Mouse (Mus musculus) ES-E14 (cell line): ENCODE measurements around the gene Agps. TPM values are rescaled to one million over a fixed set of nuclear protein-coding genes. Genes with fewer than 3 reads are reported as not detected.

Source experiments
- DNase-seq: peaks from one replicate; pipeline ENCODE4 v3.0.0-alpha.2; 2013; ENCODE audit warnings: low read depth, low spot score
- H3K27ac ChIP-seq: 2 replicates; pipeline ENCODE4 v1.5.1; 2012; ENCODE audit warnings: low read depth, mild to moderate bottlenecking, low read length, moderate library complexity, mixed read lengths; ENCODE audit not compliant: poor library complexity, insufficient read depth, severe bottlenecking
- H3K36me3 ChIP-seq: 2 replicates; pipeline ENCODE4 v1.6.1; 2012; ENCODE audit warnings: mild to moderate bottlenecking, low read length, moderate library complexity, mixed read lengths; ENCODE audit not compliant: control insufficient read depth, poor library complexity, insufficient read depth, severe bottlenecking
- H3K4me1 ChIP-seq, 2 experiments: fragments of 150-350 bp in 1 of 2; sonication (generic) in 1 of 2; 2 replicates each; pipeline ENCODE4 v1.6.1; 2012; ENCODE audit warnings: low read length in 2 of 2, mild to moderate bottlenecking in 1 of 2, mixed read lengths in 1 of 2; ENCODE audit not compliant: control insufficient read depth in 2 of 2, insufficient read depth in 2 of 2, poor library complexity in 1 of 2
- H3K4me3 ChIP-seq, 2 experiments: fragments of 150-350 bp in 1 of 2; sonication (generic) in 1 of 2; 2 replicates each; pipeline ENCODE4 v1.5.1; 2012; ENCODE audit warnings: low read length in 2 of 2, low read depth in 1 of 2, mild to moderate bottlenecking in 1 of 2, mixed read lengths in 1 of 2; ENCODE audit not compliant: insufficient read depth in 1 of 2, poor library complexity in 1 of 2, severe bottlenecking in 1 of 2
- H3K9ac ChIP-seq: 2 replicates; pipeline ENCODE4 v1.6.1; 2012; ENCODE audit warnings: low read depth, mild to moderate bottlenecking, low read length, mixed read lengths; ENCODE audit not compliant: poor library complexity, insufficient read depth, severe bottlenecking
- H3K9me3 ChIP-seq: fragments of 150-350 bp; sonication (generic); 2 replicates; pipeline ENCODE4 v1.6.1; 2012; ENCODE audit warnings: low read depth, mild to moderate bottlenecking, low read length; ENCODE audit not compliant: control insufficient read depth, insufficient read depth
- CHD2 ChIP-seq: IDR thresholded peaks from 2 replicates; pipeline ENCODE4 v1.6.1; 2014; ENCODE audit warnings: mild to moderate bottlenecking, low read depth, low read length, inconsistent platforms
- HCFC1 ChIP-seq: IDR thresholded peaks from 2 replicates; pipeline ENCODE4 v1.6.1; 2012; ENCODE audit warnings: low read length, inconsistent platforms, borderline replicate concordance; ENCODE audit not compliant: insufficient read depth
- MAFK ChIP-seq: IDR thresholded peaks from 2 replicates; pipeline ENCODE4 v1.6.1; 2014; ENCODE audit warnings: mild to moderate bottlenecking, low read depth, low read length, inconsistent platforms; ENCODE audit not compliant: insufficient read depth
- ZC3H11A ChIP-seq: IDR thresholded peaks from 2 replicates; pipeline ENCODE4 v1.6.1; 2012; ENCODE audit warnings: low read depth, mild to moderate bottlenecking, inconsistent platforms, low read length, borderline replicate concordance
- ZNF384 ChIP-seq: IDR thresholded peaks from 2 replicates; pipeline ENCODE4 v1.6.1; 2012; ENCODE audit warnings: low read depth, low read length, inconsistent platforms
- in situ Hi-C, 2 experiments: fragments of 600-800 bp; cut with MboI; formaldehyde crosslinking; loops; one replicate each; pipeline ENCODE4 v1.15.1; 2025; ENCODE audit warnings: low sequenced_read_pairs in 2 of 2, inconsistent platforms in 1 of 2; ENCODE audit not compliant: unreplicated experiment in 2 of 2
- total RNA-seq: library from RNA; depleted of rRNA; stranded (reverse); fragments of 300-350 nt; gene quantifications from 2 replicates; pipeline ENCODE4 v1.2.3, GENCODE M21; 2012

Gene Agps
- total RNA-seq, 1 experiment: 101 TPM

DNA sequence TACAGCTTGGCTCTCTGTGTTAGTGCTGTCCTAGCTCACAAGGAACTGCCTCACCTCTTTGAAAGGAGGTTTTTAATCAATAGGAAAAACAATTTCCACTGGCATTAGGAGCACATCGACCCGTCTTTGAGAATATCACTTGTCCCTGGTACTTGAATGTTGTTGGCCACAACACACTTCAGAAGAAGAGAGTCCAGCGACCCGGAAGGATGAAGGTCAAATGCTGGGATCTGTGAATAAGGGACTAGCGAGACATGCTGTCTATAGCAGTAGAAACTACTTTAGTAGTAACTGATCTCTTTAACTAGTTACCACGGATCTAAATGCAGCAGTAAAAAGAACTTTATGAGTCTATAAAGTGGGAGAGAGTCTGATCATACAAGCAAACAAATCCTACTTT is 7.8 kb upstream of the Agps start:
- Histone ChIP-seq H3K27ac (no peak overlapping the region), H3K9ac (no peak overlapping the region), H3K9me3 (no peaks in the 10 kb centered on the region), H3K4me3 (no peak overlapping the region), H3K36me3 (no peaks in the 10 kb centered on the region), H3K4me1 (no peaks in the 10 kb centered on the region)
- DNase-seq: no peak
- in situ Hi-C loops: no loop called here
- TF ChIP-seq HCFC1 (no peak), CHD2 (no peak), MAFK (no peak), ZC3H11A (no peak), ZNF384 (no peak)

DNA sequence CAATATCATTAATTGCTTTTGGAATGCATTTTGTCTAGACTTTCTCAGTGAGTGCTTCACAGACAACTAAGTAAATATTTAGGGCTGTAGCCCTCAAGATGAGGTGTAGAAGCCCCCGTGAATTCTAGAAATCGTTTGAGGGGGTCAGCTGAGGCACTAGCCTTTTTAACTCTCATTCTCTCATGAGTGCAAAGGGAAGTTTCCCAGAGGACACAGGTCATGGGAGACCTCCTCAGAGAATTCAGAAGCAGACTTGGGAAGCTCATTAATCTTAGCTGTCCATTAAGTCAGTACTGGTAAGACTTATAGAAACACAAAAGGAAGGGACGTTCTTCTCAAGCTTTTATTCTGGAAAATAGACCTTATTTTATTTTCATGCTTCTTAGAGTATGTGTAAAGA is 7.1 kb upstream of the Agps start:
- Histone ChIP-seq H3K4me1 (no peaks in the 10 kb centered on the region), H3K9me3 (no peaks in the 10 kb centered on the region), H3K36me3 (no peaks in the 10 kb centered on the region), H3K27ac (no peak overlapping the region), H3K9ac (no peak overlapping the region), H3K4me3 (no peak overlapping the region)
- in situ Hi-C loops: no loop called here
- DNase-seq: no peak
- TF ChIP-seq MAFK (no peak), ZNF384 (no peak), CHD2 (no peak), ZC3H11A (no peak), HCFC1 (no peak)

DNA sequence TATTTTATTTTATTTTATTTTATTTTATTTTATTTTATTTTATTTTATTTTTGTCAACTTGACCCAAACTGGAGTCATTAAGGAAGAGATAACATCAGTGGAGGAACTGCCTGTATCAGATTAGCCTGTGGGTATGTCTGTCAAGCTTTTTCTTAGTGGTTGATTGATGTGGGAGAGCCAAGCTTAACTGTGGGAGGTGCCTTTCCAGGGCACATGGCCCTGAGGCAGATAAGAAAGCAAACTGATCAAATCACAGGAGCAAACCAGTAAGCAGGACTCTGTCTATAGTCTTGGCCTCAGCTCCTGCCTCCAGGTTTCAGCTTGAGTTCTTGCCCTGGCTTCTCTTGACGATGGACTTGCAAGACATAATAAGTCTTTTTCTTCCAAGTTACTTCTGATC is 6.4 kb upstream of the Agps start:
- in situ Hi-C loops: no loop called here
- H3K4me3 ChIP-seq: no peak overlapping the region
- no peak for DNase-seq
- no peaks in the 10 kb centered on the region for H3K36me3 ChIP-seq
- H3K9ac ChIP-seq: no peak overlapping the region
- TF ChIP-seq HCFC1 (no peak), ZNF384 (no peak), CHD2 (no peak), ZC3H11A (no peak), MAFK (no peak)
- H3K4me1 ChIP-seq: no peaks in the 10 kb centered on the region
- no peak overlapping the region for H3K27ac ChIP-seq
- no peaks in the 10 kb centered on the region for H3K9me3 ChIP-seq

DNA sequence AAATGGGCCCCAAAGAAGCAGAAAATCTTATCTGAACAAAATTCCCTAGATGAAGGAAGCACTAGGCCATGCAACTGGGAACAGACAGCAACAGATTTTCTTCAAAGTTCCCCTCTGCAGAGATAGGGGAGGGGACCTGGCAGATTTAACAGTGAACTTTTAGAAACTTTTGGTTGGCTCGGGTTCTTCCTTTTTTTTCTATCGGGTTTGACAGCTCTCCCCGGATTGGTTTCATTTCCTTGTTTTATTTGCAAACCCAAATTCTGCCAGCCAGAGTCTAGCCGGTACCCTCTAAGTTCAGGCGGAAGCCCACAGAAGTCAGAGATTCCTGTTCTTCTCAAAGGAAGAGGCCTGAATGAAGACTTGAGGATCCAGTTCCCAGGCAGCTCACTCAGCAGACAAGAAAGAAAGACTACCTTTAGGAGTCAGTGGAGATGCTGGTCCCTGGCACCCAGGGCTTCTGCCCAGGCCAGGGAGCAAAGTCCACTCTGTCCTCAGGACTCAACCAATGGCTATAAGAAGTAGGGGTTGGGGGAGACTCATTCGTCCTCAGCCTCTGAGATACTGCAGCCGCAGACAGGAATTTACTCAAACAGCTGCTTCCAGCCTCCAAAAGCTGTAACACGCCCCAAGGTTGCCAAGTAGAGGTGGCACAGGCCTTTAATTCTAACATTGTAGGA is 2.9 kb upstream of the Agps start:
- Histone ChIP-seq H3K27ac (no peak overlapping the region), H3K4me3 (no peak overlapping the region), H3K36me3 (no peaks in the 10 kb centered on the region), H3K9ac (0 out of 2 replicates have a peak overlapping the region, but pooled peaks have one; percentile 28), H3K4me1 (peaks cover 0 to 6% of the 10 kb centered on the region in 2 experiments; a peak in 2 of 4 replicates), H3K9me3 (no peaks in the 10 kb centered on the region)
- DNase-seq: no peak
- in situ Hi-C loops: no loop called here
- TF ChIP-seq ZC3H11A: no peak
- TF ChIP-seq CHD2: no peak
- TF ChIP-seq ZNF384: no peak
- no peak for TF ChIP-seq HCFC1
- TF ChIP-seq MAFK: no peak
